In genomic region chr14:62838336-62838735, GRCm38 (mm10) we compare ENCODE assay signal across 8 mouse cellular contexts. TPM values are rescaled to one million over a fixed set of nuclear protein-coding genes. Genes with fewer than 3 reads are reported as not detected.
DNase-seq lines count a peak whose midpoint lies in the region; ATAC-seq lines count a peak whose summit lies in the region.

No protein-coding gene starts in this region.

- no peak overlapping the region for H3K27ac ChIP-seq in forebrain, embryonic 16.5 days (ENCODE audit: low read length)
- H3K27ac ChIP-seq in limb, embryonic 10.5 days, result peak overlapping the region; percentile 88
- no peak overlapping the region for H3K27ac ChIP-seq in midbrain, embryonic 14.5 days (replicated peaks; ENCODE audit: low read depth, low read length)

- H3K9ac ChIP-seq in forebrain, embryonic 16.5 days (replicated peaks; ENCODE audit: low read depth, low read length), result peak overlapping the region; percentile 84
- peak overlapping the region; percentile 78 for H3K9ac ChIP-seq in midbrain, embryonic 14.5 days (replicated peaks; ENCODE audit: low read length)

- DNase-seq in kidney, adult 9 months, result peak; percentile 47
- DNase-seq in kidney, adult 18-20 months, result no peak
- DNase-seq in limb, embryonic 10.5 days (ENCODE audit: low spot score), result no peak
- no peak for DNase-seq in midbrain, embryonic 14.5 days
- no peak for DNase-seq in spleen, adult 18-20 months
- no peak for DNase-seq in cerebellum, postnatal 14 days
- no peak for DNase-seq in right cerebral cortex, postnatal 4 days

- H3K27me3 ChIP-seq in forebrain, embryonic 16.5 days (replicated peaks; ENCODE audit: control insufficient read depth, insufficient read depth, low read length), result no peaks in the 10 kb centered on the region
- H3K27me3 ChIP-seq in limb, embryonic 10.5 days (ENCODE audit: low read depth, poor library complexity, severe bottlenecking), result no peaks in the 10 kb centered on the region
- H3K27me3 ChIP-seq in midbrain, embryonic 14.5 days (ENCODE audit: control insufficient read depth, insufficient read depth, low read length), result no peaks in the 10 kb centered on the region

- peak overlapping the region; percentile 78 for H3K4me3 ChIP-seq in forebrain, embryonic 16.5 days (replicated peaks; ENCODE audit: low read length)
- peak overlapping the region; percentile 76 for H3K4me3 ChIP-seq in limb, embryonic 10.5 days
- peak overlapping the region; percentile 77 for H3K4me3 ChIP-seq in midbrain, embryonic 14.5 days (replicated peaks; ENCODE audit: low read depth, low read length)

- no peaks in the 10 kb centered on the region for H3K9me3 ChIP-seq in forebrain, embryonic 16.5 days (ENCODE audit: control insufficient read depth, low read length)
- H3K9me3 ChIP-seq in limb, embryonic 10.5 days (replicated peaks), result no peaks in the 10 kb centered on the region
- no peaks in the 10 kb centered on the region for H3K9me3 ChIP-seq in midbrain, embryonic 14.5 days (ENCODE audit: control insufficient read depth, low read length)

- H3K36me3 ChIP-seq in forebrain, embryonic 16.5 days (ENCODE audit: control insufficient read depth, insufficient read depth), result peaks cover 3% of the 10 kb centered on the region; the same call in 1 of the 2 replicates
- peaks cover 14% of the 10 kb centered on the region for H3K36me3 ChIP-seq in limb, embryonic 10.5 days
- no peaks in the 10 kb centered on the region for H3K36me3 ChIP-seq in midbrain, embryonic 14.5 days (ENCODE audit: control insufficient read depth, insufficient read depth, low read length)

- 11% methylated on average over 9 of the region's 9 CpGs for WGBS in forebrain, embryonic 16.5 days
- 14% methylated on average over 9 of the region's 9 CpGs for WGBS in limb, embryonic 10.5 days
- 18% methylated on average over 9 of the region's 9 CpGs for WGBS in midbrain, embryonic 14.5 days

- H3K4me1 ChIP-seq in forebrain, embryonic 16.5 days (replicated peaks; ENCODE audit: control insufficient read depth, insufficient read depth, low read length), result peaks cover 15% of the 10 kb centered on the region
- peaks cover 34% of the 10 kb centered on the region for H3K4me1 ChIP-seq in limb, embryonic 10.5 days
- H3K4me1 ChIP-seq in midbrain, embryonic 14.5 days (ENCODE audit: control insufficient read depth, insufficient read depth, low read length), result peaks cover 18% of the 10 kb centered on the region

- peak overlapping the region; percentile 77 for H3K4me2 ChIP-seq in forebrain, embryonic 16.5 days (ENCODE audit: low read length)
- H3K4me2 ChIP-seq in midbrain, embryonic 14.5 days (ENCODE audit: low read length), result peak overlapping the region; percentile 66

- no peak for ATAC-seq in forebrain, embryonic 16.5 days
- ATAC-seq in midbrain, embryonic 14.5 days (ENCODE audit: low FRiP score, low TSS enrichment), result no peak

RNA-seq across cellular contexts. Expression of gene Wdfy2, which starts 0.9 kb away (rescaled TPM):
- 8.9 and 11.0 TPM in 2 replicates for polyA plus RNA-seq in forebrain, embryonic 16.5 days (2015; fragmentation: Nextera tagmentation; extraction: Ambion mirVana)
- polyA plus RNA-seq in limb, embryonic 10.5 days (2016; fragmentation: Nextera tagmentation; extraction: Ambion mirVana), result 11.9 and 12.7 TPM in 2 replicates
- 9.1 and 13.0 TPM in 2 replicates for polyA plus RNA-seq in midbrain, embryonic 14.5 days (2014; fragmentation: Nextera tagmentation; extraction: Ambion mirVana)
